Mouse (Mus musculus) bone marrow macrophage, adult 2 months (primary cell): ENCODE data around the gene Dhx57.

Experiments
- CTCF ChIP-seq: IDR thresholded peaks from 2 replicates; pipeline ENCODE4 v1.5.1; 2012; ENCODE audit warnings: low read depth, mild to moderate bottlenecking, low read length, moderate library complexity
- POLR2A ChIP-seq: IDR thresholded peaks from 2 replicates; pipeline ENCODE4 v1.6.1; 2012; ENCODE audit warnings: mild to moderate bottlenecking, low read depth, low read length, borderline replicate concordance

DNA sequence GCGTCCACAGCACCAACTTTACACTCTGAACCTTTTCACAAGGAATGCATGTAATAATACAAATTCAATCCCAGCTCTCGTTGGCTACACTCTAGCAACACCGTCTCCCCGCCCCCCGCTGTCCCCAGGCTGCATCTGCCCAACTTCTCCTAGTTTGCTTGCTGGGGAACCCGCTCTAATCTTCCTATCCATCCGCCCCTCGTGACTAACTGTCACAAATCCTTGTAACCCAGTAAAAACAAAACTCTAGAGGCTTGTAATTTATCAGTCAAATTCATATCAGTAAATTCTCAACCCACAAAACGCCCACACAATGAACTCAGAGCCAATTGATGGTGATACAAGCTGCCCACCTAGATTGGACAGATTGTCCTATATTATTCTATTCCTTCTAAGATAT, 69.1 kb downstream of the Dhx57 start:
- TF ChIP-seq CTCF = no peak
- no peak for TF ChIP-seq POLR2A
